Mouse (Mus musculus): ENCODE data around the gene Igf1r. TPM values are rescaled to one million over a fixed set of nuclear protein-coding genes. Genes with fewer than 3 reads are reported as not detected.
A peak's percentile ranks its signal among the peaks of the same experiment; 100 is the strongest.

Gene Igf1r
- polyA plus RNA-seq, 1 experiment from 2014 or later: 16.3 TPM

DNA sequence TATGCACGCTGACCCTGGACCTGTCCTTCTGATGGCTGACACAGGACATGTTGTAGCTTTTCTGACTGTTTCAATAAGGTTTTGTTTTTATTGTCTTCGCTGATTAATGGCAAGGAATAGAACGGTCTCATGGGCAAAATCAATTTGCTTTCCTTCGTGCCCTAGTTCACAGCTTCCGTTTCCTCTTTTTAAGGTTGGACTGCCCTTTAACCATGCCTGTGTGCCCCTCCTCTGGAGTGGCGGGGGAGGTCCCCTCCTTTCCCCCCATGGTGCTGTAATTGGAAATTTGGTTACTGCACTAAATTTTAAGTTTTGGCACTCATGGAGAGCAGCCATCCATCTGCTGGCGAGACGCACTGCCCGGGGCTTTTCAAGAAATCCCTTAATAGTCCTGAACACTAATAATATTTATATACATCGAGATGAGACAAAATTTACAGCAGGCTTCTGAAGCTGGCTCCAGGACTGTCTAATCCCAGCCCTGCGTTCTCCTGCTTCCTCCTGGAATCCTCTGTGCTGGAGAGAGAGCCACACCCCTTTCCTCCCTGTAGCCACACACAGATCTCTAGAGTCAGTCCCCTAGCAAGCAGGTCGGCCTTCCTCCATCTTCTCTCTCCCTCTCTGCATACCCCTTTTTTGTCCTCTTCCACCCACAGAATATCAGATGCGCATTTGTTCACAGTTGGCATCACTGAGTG is 207.6 kb downstream of the Igf1r start:
- DNase-seq (ENCODE audit: low spot score) (no peak), ATAC-seq (no peak)
- Histone ChIP-seq H3K9me3 (replicated peaks; ENCODE audit: control insufficient read depth, low read length) (no peaks in the 10 kb centered on the region), H3K9ac (ENCODE audit: low read length) (no peak overlapping the region), H3K27me3 (replicated peaks; ENCODE audit: control insufficient read depth, insufficient read depth, low read length) (no peaks in the 10 kb centered on the region), H3K36me3 (ENCODE audit: control insufficient read depth, insufficient read depth, low read length) (0 out of 2 replicates have a peak, but pooled peaks cover 3% of the 10 kb centered on the region), H3K27ac (ENCODE audit: low read depth, low read length) (no peak overlapping the region), H3K4me1 (ENCODE audit: control insufficient read depth, insufficient read depth, low read length) (no peaks in the 10 kb centered on the region), H3K4me3 (ENCODE audit: low read depth, low read length) (no peak overlapping the region), H3K4me2 (ENCODE audit: low read length) (no peak overlapping the region)
- 52% methylated on average over 13 of the region's 13 CpGs for WGBS

DNA sequence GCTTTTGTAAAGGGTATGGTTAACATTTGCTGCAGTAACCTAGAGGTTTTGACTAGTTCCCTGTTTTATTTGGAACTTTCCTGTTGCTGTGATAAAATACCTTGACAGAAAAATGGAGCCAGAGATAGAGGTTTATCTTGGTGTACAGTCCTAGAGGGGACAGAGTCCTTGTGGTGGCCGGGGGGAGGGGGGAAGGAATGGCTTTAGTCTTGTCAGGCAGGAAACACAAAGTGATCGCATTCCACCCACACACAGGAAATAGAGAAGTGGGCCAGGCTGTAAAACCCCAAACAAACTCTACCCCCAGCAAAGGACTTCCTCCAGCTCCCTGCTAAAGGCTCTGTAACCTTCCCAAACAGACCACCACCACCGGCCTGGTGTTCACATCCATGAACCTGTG is 211.4 kb downstream of the Igf1r start:
- H3K4me2 ChIP-seq (ENCODE audit: low read length): no peak overlapping the region
- 88% methylated on average over 3 of the region's 3 CpGs for WGBS
- no peak for ATAC-seq
- no peak overlapping the region for H3K9ac ChIP-seq (ENCODE audit: low read length)
- H3K4me3 ChIP-seq (ENCODE audit: low read depth, low read length): no peak overlapping the region
- H3K36me3 ChIP-seq (ENCODE audit: control insufficient read depth, insufficient read depth, low read length): peaks cover 11% of the 10 kb centered on the region; the same call in 1 of the 2 replicates
- no peaks in the 10 kb centered on the region for H3K27me3 ChIP-seq (replicated peaks; ENCODE audit: control insufficient read depth, insufficient read depth, low read length)
- no peaks in the 10 kb centered on the region for H3K9me3 ChIP-seq (replicated peaks; ENCODE audit: control insufficient read depth, low read length)
- no peaks in the 10 kb centered on the region for H3K4me1 ChIP-seq (ENCODE audit: control insufficient read depth, insufficient read depth, low read length)
- no peak for DNase-seq (ENCODE audit: low spot score)
- H3K27ac ChIP-seq (ENCODE audit: low read depth, low read length): no peak overlapping the region

DNA sequence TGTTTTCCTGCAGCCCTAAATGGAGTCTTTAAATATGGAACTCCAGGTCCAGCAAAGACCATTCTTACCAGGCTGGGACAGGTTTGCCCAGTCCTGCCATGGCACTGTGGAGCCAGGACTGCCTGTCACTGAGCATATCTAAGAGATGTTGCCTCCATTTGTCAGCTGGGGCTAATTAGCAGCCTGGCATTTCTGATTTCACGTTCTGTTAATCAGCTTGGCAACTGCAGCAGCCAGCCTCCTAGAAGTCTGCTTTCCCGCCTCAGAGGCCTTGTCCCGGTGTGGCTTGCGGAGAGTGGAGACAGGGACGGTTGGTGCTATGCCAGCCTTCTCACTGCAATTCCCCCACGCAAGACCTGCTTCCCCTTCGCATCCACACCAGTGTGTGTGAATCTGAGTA is 220.1 kb downstream of the Igf1r start:
- no peaks in the 10 kb centered on the region for H3K9me3 ChIP-seq (replicated peaks; ENCODE audit: control insufficient read depth, low read length)
- 56% methylated on average over 7 of the region's 7 CpGs for WGBS
- no peak overlapping the region for H3K4me3 ChIP-seq (ENCODE audit: low read depth, low read length)
- no peaks in the 10 kb centered on the region for H3K4me1 ChIP-seq (ENCODE audit: control insufficient read depth, insufficient read depth, low read length)
- DNase-seq (ENCODE audit: low spot score): peak; percentile 73
- H3K9ac ChIP-seq (ENCODE audit: low read length): no peak overlapping the region
- peaks cover 28% of the 10 kb centered on the region for H3K36me3 ChIP-seq (ENCODE audit: control insufficient read depth, insufficient read depth, low read length)
- H3K4me2 ChIP-seq (ENCODE audit: low read length): no peak overlapping the region
- peak; percentile 77 for ATAC-seq
- H3K27me3 ChIP-seq (replicated peaks; ENCODE audit: control insufficient read depth, insufficient read depth, low read length): no peaks in the 10 kb centered on the region
- peak overlapping the region; percentile 10; the same call in 1 of the 2 replicates for H3K27ac ChIP-seq (ENCODE audit: low read depth, low read length)

DNA sequence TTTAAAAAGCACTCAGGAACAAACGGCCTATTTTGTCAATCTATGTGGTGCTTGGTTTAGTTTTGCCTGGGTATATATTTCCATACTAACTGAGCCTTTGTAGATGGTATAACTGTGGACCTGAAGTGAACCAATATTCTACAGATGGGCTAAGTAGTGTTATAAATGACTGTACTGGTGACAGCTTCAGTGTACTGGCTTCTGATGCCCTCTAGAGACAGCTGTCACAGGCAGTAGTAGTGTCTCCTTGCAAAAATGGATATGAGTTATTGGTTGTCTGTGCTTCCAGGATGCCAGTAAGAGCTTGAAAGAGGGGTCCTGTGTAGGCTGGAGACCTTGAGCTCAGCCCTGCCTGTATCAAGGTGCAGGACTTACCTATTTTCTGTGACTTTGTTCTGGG is 227.0 kb downstream of the Igf1r start:
- Histone ChIP-seq H3K27me3 (replicated peaks; ENCODE audit: control insufficient read depth, insufficient read depth, low read length) (no peaks in the 10 kb centered on the region), H3K27ac (ENCODE audit: low read depth, low read length) (no peak overlapping the region), H3K4me2 (ENCODE audit: low read length) (no peak overlapping the region), H3K9ac (ENCODE audit: low read length) (no peak overlapping the region), H3K4me1 (ENCODE audit: control insufficient read depth, insufficient read depth, low read length) (no peaks in the 10 kb centered on the region), H3K9me3 (replicated peaks; ENCODE audit: control insufficient read depth, low read length) (no peaks in the 10 kb centered on the region), H3K36me3 (ENCODE audit: control insufficient read depth, insufficient read depth, low read length) (peaks cover 28% of the 10 kb centered on the region), H3K4me3 (ENCODE audit: low read depth, low read length) (no peak overlapping the region)
- DNase-seq (ENCODE audit: low spot score) (peak; percentile 33), ATAC-seq (no peak)
- WGBS: 91% methylated on average over 1 of the region's 1 CpGs

DNA sequence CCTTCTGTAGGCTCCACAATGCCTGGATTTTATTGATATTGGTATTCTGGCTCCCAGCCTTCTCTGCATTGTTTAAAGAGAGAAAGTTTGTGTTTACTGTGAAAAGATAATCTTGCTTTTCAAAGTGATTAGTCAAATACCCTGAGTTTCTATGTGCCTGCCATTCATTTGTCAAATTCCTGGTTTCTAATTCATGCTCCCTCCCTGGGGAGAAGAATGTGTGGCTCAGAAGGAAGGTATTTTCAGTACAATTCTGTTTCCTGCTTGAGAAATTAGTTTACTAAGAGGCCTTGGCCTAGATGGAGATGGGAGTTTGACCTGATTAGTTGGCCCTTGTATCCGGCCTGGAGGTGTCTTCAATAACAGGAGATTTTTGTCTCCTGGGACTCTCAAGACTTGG is 228.5 kb downstream of the Igf1r start:
- H3K36me3 ChIP-seq (ENCODE audit: control insufficient read depth, insufficient read depth, low read length): peaks cover 33% of the 10 kb centered on the region
- no peak overlapping the region for H3K9ac ChIP-seq (ENCODE audit: low read length)
- H3K4me2 ChIP-seq (ENCODE audit: low read length): no peak overlapping the region
- DNase-seq (ENCODE audit: low spot score) (no peak), ATAC-seq (no peak)
- no peaks in the 10 kb centered on the region for H3K4me1 ChIP-seq (ENCODE audit: control insufficient read depth, insufficient read depth, low read length)
- H3K27ac ChIP-seq (ENCODE audit: low read depth, low read length): no peak overlapping the region
- WGBS: 58% methylated on average over 1 of the region's 1 CpGs
- no peaks in the 10 kb centered on the region for H3K9me3 ChIP-seq (replicated peaks; ENCODE audit: control insufficient read depth, low read length)
- H3K4me3 ChIP-seq (ENCODE audit: low read depth, low read length): no peak overlapping the region
- H3K27me3 ChIP-seq (replicated peaks; ENCODE audit: control insufficient read depth, insufficient read depth, low read length): no peaks in the 10 kb centered on the region

DNA sequence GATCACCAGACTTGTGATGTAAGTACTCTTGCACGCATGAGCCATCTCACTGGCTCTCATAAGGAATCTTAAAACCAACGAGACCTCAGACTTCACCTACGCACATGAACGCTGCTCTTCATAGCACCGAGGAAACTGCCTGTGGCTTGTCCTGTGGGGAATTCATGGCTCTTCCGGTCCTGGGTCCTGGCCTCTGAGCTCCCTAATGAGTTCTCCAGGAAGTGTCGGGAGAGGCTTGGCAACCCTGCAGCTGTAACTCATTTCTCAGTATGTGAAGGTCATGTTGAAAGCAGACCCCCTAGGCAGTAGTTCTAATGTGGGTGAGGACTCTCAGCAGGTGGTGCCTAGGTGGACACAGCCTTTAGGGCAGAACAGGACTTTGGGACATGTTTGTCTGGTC is 229.4 kb downstream of the Igf1r start:
- no peaks in the 10 kb centered on the region for H3K27me3 ChIP-seq (replicated peaks; ENCODE audit: control insufficient read depth, insufficient read depth, low read length)
- ATAC-seq (no peak), DNase-seq (ENCODE audit: low spot score) (no peak)
- no peaks in the 10 kb centered on the region for H3K4me1 ChIP-seq (ENCODE audit: control insufficient read depth, insufficient read depth, low read length)
- H3K27ac ChIP-seq (ENCODE audit: low read depth, low read length): no peak overlapping the region
- no peak overlapping the region for H3K4me3 ChIP-seq (ENCODE audit: low read depth, low read length)
- no peak overlapping the region for H3K9ac ChIP-seq (ENCODE audit: low read length)
- H3K9me3 ChIP-seq (replicated peaks; ENCODE audit: control insufficient read depth, low read length): no peaks in the 10 kb centered on the region
- no peak overlapping the region for H3K4me2 ChIP-seq (ENCODE audit: low read length)
- WGBS: 90% methylated on average over 7 of the region's 7 CpGs
- peaks cover 36% of the 10 kb centered on the region for H3K36me3 ChIP-seq (ENCODE audit: control insufficient read depth, insufficient read depth, low read length)

DNA sequence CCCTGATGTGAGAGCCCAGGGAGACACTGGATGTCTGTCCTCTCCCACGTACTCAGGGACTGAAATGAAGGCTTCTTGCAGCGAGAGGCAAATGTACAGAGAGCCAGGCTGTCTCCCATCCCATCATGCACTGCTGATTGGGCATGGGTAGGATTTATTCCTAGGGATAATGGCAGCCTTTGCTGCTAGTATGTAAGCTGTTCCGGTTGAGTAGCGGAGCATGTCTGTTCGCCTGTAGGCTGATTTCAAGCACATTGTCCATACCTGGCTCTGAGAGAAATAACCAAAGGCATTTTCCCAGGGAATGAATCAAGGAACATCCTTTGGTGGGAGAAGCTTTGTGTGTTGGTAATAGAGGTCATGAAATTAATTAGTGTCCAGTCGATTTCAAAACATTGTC is 230.1 kb downstream of the Igf1r start:
- Histone ChIP-seq H3K27ac (ENCODE audit: low read depth, low read length) (no peak overlapping the region), H3K36me3 (ENCODE audit: control insufficient read depth, insufficient read depth, low read length) (peaks cover 42% of the 10 kb centered on the region), H3K9ac (ENCODE audit: low read length) (no peak overlapping the region), H3K27me3 (replicated peaks; ENCODE audit: control insufficient read depth, insufficient read depth, low read length) (no peaks in the 10 kb centered on the region), H3K4me2 (ENCODE audit: low read length) (no peak overlapping the region), H3K4me1 (ENCODE audit: control insufficient read depth, insufficient read depth, low read length) (no peaks in the 10 kb centered on the region), H3K4me3 (ENCODE audit: low read depth, low read length) (no peak overlapping the region), H3K9me3 (replicated peaks; ENCODE audit: control insufficient read depth, low read length) (no peaks in the 10 kb centered on the region)
- WGBS: 83% methylated on average over 6 of the region's 6 CpGs
- DNase-seq (ENCODE audit: low spot score) (no peak), ATAC-seq (no peak)

DNA sequence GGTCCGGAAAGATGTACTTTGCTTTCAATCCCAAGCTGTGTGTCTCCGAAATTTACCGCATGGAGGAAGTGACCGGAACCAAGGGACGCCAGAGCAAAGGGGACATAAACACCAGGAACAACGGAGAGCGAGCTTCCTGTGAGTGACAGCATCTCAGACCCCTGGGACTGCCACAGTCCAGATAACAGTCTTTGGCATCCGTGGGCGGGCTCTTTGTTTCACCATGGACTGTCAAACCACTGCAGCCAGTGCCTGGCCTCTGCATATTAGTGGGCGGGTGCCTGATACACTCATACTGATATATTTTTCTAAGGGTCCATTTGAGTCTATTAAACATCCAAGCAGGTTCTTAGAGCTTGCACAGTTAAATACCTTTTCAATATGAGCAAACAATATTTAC is 230.8 kb downstream of the Igf1r start:
- Histone ChIP-seq H3K4me2 (ENCODE audit: low read length) (no peak overlapping the region), H3K9me3 (replicated peaks; ENCODE audit: control insufficient read depth, low read length) (no peaks in the 10 kb centered on the region), H3K27ac (ENCODE audit: low read depth, low read length) (no peak overlapping the region), H3K36me3 (ENCODE audit: control insufficient read depth, insufficient read depth, low read length) (peaks cover 47% of the 10 kb centered on the region), H3K4me1 (ENCODE audit: control insufficient read depth, insufficient read depth, low read length) (no peaks in the 10 kb centered on the region), H3K27me3 (replicated peaks; ENCODE audit: control insufficient read depth, insufficient read depth, low read length) (no peaks in the 10 kb centered on the region), H3K4me3 (ENCODE audit: low read depth, low read length) (no peak overlapping the region), H3K9ac (ENCODE audit: low read length) (no peak overlapping the region)
- WGBS: 94% methylated on average over 10 of the region's 10 CpGs
- ATAC-seq (no peak), DNase-seq (ENCODE audit: low spot score) (no peak)

DNA sequence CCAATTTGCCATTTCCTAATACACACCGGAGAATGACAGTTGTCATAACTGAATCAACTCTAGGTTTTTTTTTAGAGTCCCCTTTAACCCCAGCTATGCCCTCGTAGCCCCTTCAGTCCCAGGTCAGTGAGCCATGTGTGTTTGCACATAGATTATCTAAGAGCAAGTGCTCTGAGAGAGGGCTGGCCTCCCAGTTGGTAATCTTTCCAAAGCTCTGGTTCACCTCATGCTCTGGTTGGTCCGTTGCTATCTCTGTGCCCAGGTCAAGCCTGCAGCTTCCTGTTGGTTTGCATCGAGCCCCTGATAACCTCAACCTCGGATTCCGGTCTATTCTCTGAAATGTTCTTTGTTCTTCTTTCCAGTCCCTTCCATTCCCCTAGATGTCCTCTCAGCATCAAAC is 236.6 kb downstream of the Igf1r start:
- Histone ChIP-seq H3K4me2 (ENCODE audit: low read length) (no peak overlapping the region), H3K4me1 (ENCODE audit: control insufficient read depth, insufficient read depth, low read length) (no peaks in the 10 kb centered on the region), H3K36me3 (ENCODE audit: control insufficient read depth, insufficient read depth, low read length) (peaks cover 72% of the 10 kb centered on the region), H3K4me3 (ENCODE audit: low read depth, low read length) (no peak overlapping the region), H3K27ac (ENCODE audit: low read depth, low read length) (no peak overlapping the region), H3K9me3 (replicated peaks; ENCODE audit: control insufficient read depth, low read length) (no peaks in the 10 kb centered on the region), H3K9ac (ENCODE audit: low read length) (no peak overlapping the region), H3K27me3 (replicated peaks; ENCODE audit: control insufficient read depth, insufficient read depth, low read length) (no peaks in the 10 kb centered on the region)
- 88% methylated on average over 6 of the region's 6 CpGs for WGBS
- no peak for ATAC-seq
- DNase-seq (ENCODE audit: low spot score): no peak

Measured in forebrain, embryonic 14.5 days (tissue).